Mouse (Mus musculus): ENCODE data around the gene Ltb4r2.

Gene Ltb4r2

GRCm38 (mm10) chr14:55737086-55737687 lies 24.0 kb upstream of the Ltb4r2 start:
- DNase-seq (ENCODE audit: extremely low spot score, low spot score): no peak

- DNase-seq (ENCODE audit: extremely low spot score, low spot score): peak; percentile 92
Observed at GRCm38 (mm10) chr14:55743711-55744110, 17.5 kb upstream of the Ltb4r2 start.

- DNase-seq (ENCODE audit: extremely low spot score, low spot score): peak; percentile 96
Observed at GRCm38 (mm10) chr14:55745180-55745860, 15.9 kb upstream of the Ltb4r2 start, which contains the start of the genes Dhrs1 and Nop9. Gene Dhrs1, minus strand, starts transcription at chr14:55745690. Gene Nop9, plus strand, starts transcription at chr14:55745693.

- no peak for DNase-seq (ENCODE audit: extremely low spot score, low spot score)
Observed at GRCm38 (mm10) chr14:55745861-55746237, 15.4 kb upstream of the Ltb4r2 start.

- no peak for DNase-seq (ENCODE audit: extremely low spot score, low spot score)
Observed at GRCm38 (mm10) chr14:55747051-55747847, 14.0 kb upstream of the Ltb4r2 start.

- DNase-seq (ENCODE audit: extremely low spot score, low spot score): no peak
Observed at GRCm38 (mm10) chr14:55757566-55757965, 3.7 kb upstream of the Ltb4r2 start.

GRCm38 (mm10) chr14:55758363-55758784 lies 2.9 kb upstream of the Ltb4r2 start, which contains the start of gene Cideb:
Gene Cideb, minus strand, starts transcription at chr14:55758458.
- peak; percentile 27 for DNase-seq (ENCODE audit: extremely low spot score, low spot score)

GRCm38 (mm10) chr14:55760156-55760555 lies 1.1 kb upstream of the Ltb4r2 start:
- peak; percentile 90 for DNase-seq (ENCODE audit: extremely low spot score, low spot score)

GRCm38 (mm10) chr14:55762001-55762821 lies 983 bp downstream of the Ltb4r2 start:
- peak; percentile 82 for DNase-seq (ENCODE audit: extremely low spot score, low spot score)

- no peak for DNase-seq (ENCODE audit: extremely low spot score, low spot score)
Observed at GRCm38 (mm10) chr14:55763166-55763565, 1.9 kb downstream of the Ltb4r2 start.

- no peak for DNase-seq (ENCODE audit: extremely low spot score, low spot score)
Observed at GRCm38 (mm10) chr14:55765696-55766095, 4.5 kb downstream of the Ltb4r2 start, which contains the start of gene Ltb4r1. Gene Ltb4r1, plus strand, starts transcription at chr14:55765962.

- DNase-seq (ENCODE audit: extremely low spot score, low spot score): peak; percentile 72
Observed at GRCm38 (mm10) chr14:55767519-55768414, 6.5 kb downstream of the Ltb4r2 start.

- no peak for DNase-seq (ENCODE audit: extremely low spot score, low spot score)
Observed at GRCm38 (mm10) chr14:55768555-55768954, 7.3 kb downstream of the Ltb4r2 start.

- DNase-seq (ENCODE audit: extremely low spot score, low spot score): no peak
Observed at GRCm38 (mm10) chr14:55769087-55769703, 8.0 kb downstream of the Ltb4r2 start.

- no peak for DNase-seq (ENCODE audit: extremely low spot score, low spot score)
Observed at GRCm38 (mm10) chr14:55776711-55777110, 15.5 kb downstream of the Ltb4r2 start.

- no peak for DNase-seq (ENCODE audit: extremely low spot score, low spot score)
Observed at GRCm38 (mm10) chr14:55777176-55777575, 15.9 kb downstream of the Ltb4r2 start.

- no peak for DNase-seq (ENCODE audit: extremely low spot score, low spot score)
Observed at GRCm38 (mm10) chr14:55777806-55778205, 16.6 kb downstream of the Ltb4r2 start.

- no peak for DNase-seq (ENCODE audit: extremely low spot score, low spot score)
Observed at GRCm38 (mm10) chr14:55778686-55779085, 17.5 kb downstream of the Ltb4r2 start.

GRCm38 (mm10) chr14:55779656-55780055 lies 18.4 kb downstream of the Ltb4r2 start:
- no peak for DNase-seq (ENCODE audit: extremely low spot score, low spot score)

GRCm38 (mm10) chr14:55780736-55781135 lies 19.5 kb downstream of the Ltb4r2 start:
- no peak for DNase-seq (ENCODE audit: extremely low spot score, low spot score)

Measured in neural tube, embryonic 10.5 days (tissue).